Mouse (Mus musculus) olfactory bulb, adult 2 months (tissue): ENCODE data around the gene Cxcl9. TPM values are rescaled to one million over a fixed set of nuclear protein-coding genes. Genes with fewer than 3 reads are reported as not detected.

Experiments used
- H3K27ac ChIP-seq: fragments of 200-500 bp; 2 replicates; pipeline ENCODE4 v1.5.1; 2012; ENCODE audit warnings: low read depth, low read length; ENCODE audit not compliant: insufficient read depth
- H3K4me1 ChIP-seq: fragments of 200-500 bp; 2 replicates; pipeline ENCODE4 v1.6.1; 2012; ENCODE audit warnings: low read length; ENCODE audit not compliant: control insufficient read depth, insufficient read depth
- H3K4me3 ChIP-seq: fragments of 200-500 bp; 2 replicates; pipeline ENCODE4 v1.5.1; 2012; ENCODE audit warnings: mild to moderate bottlenecking, low read depth, low read length, moderate library complexity; ENCODE audit not compliant: insufficient read depth
- CTCF ChIP-seq: fragments of 200-500 bp; IDR thresholded peaks from 2 replicates; pipeline ENCODE4 v1.5.1; 2012; ENCODE audit warnings: low read depth, mild to moderate bottlenecking, low read length, moderate library complexity; ENCODE audit not compliant: insufficient read depth
- POLR2A ChIP-seq: fragments of 200-500 bp; IDR thresholded peaks from 2 replicates; pipeline ENCODE4 v1.6.1; 2012; ENCODE audit warnings: mild to moderate bottlenecking, low read depth, low read length, moderate library complexity; ENCODE audit not compliant: insufficient read depth
- WGBS: fragments of 180-500 bp; shearing (Covaris S2); methylation state at CpG from one replicate; pipeline ENCODE4 v1.1.7; 2018; 5-methylcytosine and 5-hydroxymethylcytosine counted together
- polyA plus RNA-seq: library from polyadenylated mRNA; stranded (reverse); fragments of >200 nt; gene quantifications from 2 replicates; pipeline ENCODE4 v1.2.4, GENCODE M21; 2012; ENCODE audit warnings: low replicate concordance; ENCODE audit not compliant: missing spikeins, insufficient read depth, insufficient read length

Gene Cxcl9
- polyA plus RNA-seq, 1 experiment: not detected

- 92% methylated on average over 7 of the region's 7 CpGs for WGBS
- Histone ChIP-seq H3K4me3 (no peak overlapping the region), H3K27ac (no peak overlapping the region), H3K4me1 (peaks cover 7% of the 10 kb centered on the region)
- TF ChIP-seq CTCF: no peak
- TF ChIP-seq POLR2A: no peak
Measured at GRCm38 (mm10) chr5:92349731-92350130, 21.9 kb upstream of the Cxcl9 start.

- peak within 1 kb of the TSS; percentile 38 for H3K4me3 ChIP-seq
- no peak for TF ChIP-seq CTCF
- TF ChIP-seq POLR2A: no peak
- peaks cover 7% of the 10 kb centered on the region for H3K4me1 ChIP-seq
- 8% methylated on average over 14 of the region's 14 CpGs for WGBS
- H3K27ac ChIP-seq: no peak within 1 kb of the TSS
Measured at GRCm38 (mm10) chr5:92348794-92349413, 21.0 kb upstream of the Cxcl9 start, which contains the start of gene Cxcl10. Gene Cxcl10 (minus strand): TSS chr5:92348889.

- WGBS: 90% methylated on average over 8 of the region's 8 CpGs
- TF ChIP-seq CTCF (no peak), POLR2A (no peak)
- no peak overlapping the region for H3K4me3 ChIP-seq
- no peak overlapping the region for H3K27ac ChIP-seq
- peaks cover 3% of the 10 kb centered on the region for H3K4me1 ChIP-seq
Measured at GRCm38 (mm10) chr5:92345006-92345405, 17.1 kb upstream of the Cxcl9 start.

DNA sequence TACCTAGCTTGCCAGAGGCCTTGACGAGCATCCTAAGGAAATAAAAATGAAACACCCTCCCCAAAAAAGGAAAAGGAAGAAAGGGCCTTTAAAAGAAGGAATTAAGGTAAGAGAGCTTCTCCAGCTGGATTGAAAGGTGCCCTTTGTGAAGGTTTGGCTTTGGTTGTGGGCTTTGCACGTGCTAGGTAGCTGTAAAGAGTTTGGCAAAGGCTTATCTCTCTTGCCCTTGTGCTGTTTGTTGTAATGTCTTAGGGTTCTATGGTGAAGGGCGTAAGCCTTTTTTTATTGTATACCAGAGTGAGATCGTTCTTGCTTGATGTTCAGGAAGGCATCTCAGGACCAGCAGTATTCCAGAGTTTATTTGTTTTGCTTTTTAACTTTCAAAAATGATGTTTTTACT is 12.7 kb upstream of the Cxcl9 start:
- WGBS: 77% methylated on average over 4 of the region's 4 CpGs
- TF ChIP-seq POLR2A (no peak), CTCF (no peak)
- H3K4me1 ChIP-seq: no peaks in the 10 kb centered on the region
- H3K27ac ChIP-seq: no peak overlapping the region
- no peak overlapping the region for H3K4me3 ChIP-seq

- TF ChIP-seq POLR2A (no peak), CTCF (no peak)
- Histone ChIP-seq H3K4me3 (no peak overlapping the region), H3K4me1 (no peaks in the 10 kb centered on the region), H3K27ac (no peak overlapping the region)
- 84% methylated on average over 3 of the region's 3 CpGs for WGBS
Measured at GRCm38 (mm10) chr5:92336743-92337142, 8.9 kb upstream of the Cxcl9 start.

DNA sequence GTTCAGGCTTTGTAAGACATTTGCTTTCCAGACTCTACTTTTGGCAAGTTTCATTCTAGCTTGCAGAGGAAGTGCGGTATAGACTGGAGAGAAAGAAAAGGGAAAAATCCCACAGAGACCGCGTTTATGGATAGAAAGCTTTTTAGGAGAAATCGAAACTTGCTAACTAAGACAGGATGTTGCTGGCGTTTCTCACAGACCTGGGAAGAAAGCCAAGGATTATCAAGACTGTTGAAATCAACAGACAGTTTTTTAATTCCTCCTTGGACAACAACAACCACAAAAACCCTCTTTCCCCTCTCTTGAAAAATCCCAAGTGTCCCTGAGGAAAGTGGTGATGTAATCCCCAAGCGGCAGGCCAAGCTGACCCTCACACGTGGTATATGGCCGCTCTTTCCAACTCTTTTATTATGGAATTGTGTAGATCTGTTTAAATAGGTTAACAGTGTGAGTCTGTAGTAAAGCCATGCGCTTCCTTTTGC is 4.5 kb upstream of the Cxcl9 start:
- no peak overlapping the region for H3K4me3 ChIP-seq
- WGBS: 18% methylated on average over 9 of the region's 9 CpGs
- no peak for TF ChIP-seq CTCF
- no peak for TF ChIP-seq POLR2A
- no peak overlapping the region for H3K27ac ChIP-seq
- no peaks in the 10 kb centered on the region for H3K4me1 ChIP-seq

DNA sequence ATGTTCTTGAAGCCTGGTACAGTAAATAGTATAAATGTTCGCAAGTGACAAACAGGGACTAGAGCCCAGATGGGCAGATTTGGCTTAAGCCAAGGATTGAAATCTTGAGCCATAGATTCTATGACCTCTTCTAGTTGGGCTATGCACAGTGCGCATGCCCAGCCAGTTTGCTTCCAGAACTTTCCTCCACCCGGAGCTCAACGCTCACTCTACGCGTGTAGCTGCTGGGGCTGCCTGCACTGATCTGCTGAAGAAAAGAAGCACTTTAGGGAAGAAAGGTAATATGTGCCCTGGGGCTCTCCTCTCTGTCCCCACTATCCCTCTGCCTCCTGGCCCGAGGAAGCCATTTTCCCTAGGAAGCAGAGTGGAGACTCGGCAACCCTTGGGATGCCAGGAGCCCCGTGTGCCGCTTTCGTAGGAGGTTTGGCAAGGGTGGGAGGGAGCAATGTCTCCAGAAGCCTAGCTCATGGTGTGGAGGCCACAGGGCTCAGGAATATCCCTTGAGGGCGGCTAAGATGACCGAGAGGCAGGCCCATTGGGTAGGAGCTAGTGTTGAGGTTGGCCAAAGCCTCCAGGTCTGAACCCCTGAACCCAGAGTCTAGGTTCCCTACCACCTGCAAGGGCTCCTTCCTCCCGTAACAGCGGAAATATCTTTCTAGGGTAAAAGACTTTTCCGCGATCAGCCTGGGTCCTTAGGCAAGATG is 3.9 kb upstream of the Cxcl9 start, which contains the start of gene Art3:
Art3 (plus strand) TSS at position 193 of the 704 bp plus-strand sequence.
- Histone ChIP-seq H3K4me3 (no peak within 1 kb of the TSS), H3K4me1 (no peaks in the 10 kb centered on the region), H3K27ac (no peak within 1 kb of the TSS)
- no peak for TF ChIP-seq CTCF
- no peak for TF ChIP-seq POLR2A
- 95% methylated on average over 17 of the region's 17 CpGs for WGBS

DNA sequence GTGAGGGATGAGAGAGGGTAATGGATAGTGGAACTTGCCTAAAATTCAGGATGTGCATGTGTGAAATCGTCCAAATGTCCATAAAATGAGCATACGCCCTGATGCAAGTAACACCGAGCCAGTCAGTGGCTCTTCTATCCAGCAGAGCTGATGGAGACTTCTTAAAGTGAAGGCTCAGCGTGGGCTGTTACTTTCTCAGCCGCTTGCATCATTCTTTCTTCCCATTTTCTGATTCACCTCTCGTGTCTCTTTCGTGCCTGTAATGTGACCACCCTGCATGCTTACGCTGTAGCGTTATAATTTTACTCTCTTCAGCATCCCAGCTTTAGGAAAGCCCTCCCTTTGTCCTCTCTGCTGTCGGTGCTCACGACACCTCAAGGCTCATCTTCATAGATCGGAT is 3.2 kb upstream of the Cxcl9 start:
- 95% methylated on average over 12 of the region's 12 CpGs for WGBS
- Histone ChIP-seq H3K27ac (no peak overlapping the region), H3K4me3 (no peak overlapping the region), H3K4me1 (no peaks in the 10 kb centered on the region)
- no peak for TF ChIP-seq CTCF
- TF ChIP-seq POLR2A: no peak

DNA sequence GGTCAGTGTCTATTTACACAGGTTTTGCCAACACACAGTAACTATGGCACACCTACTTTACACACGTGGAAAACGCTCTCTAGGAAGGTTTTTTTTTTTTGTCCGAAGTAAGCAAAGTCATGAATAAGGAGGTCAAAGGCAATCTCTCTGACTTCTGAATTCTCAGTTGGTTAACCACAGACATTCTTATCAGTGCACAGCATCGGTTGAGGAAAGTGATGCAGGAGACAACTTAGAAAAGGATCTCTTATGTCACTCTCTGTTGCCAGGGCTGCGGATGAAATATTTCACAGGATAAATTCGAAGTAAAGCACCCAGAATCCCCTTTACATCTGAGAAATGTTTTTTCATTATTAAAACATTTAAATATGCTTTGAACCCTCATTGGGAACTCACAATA is 512 bp downstream of the Cxcl9 start:
- WGBS: 88% methylated on average over 6 of the region's 6 CpGs
- Histone ChIP-seq H3K4me3 (no peak overlapping the region), H3K4me1 (no peaks in the 10 kb centered on the region), H3K27ac (no peak overlapping the region)
- no peak for TF ChIP-seq POLR2A
- no peak for TF ChIP-seq CTCF
